Mouse (Mus musculus) myocyte (in vitro differentiated cells): ENCODE data around the gene Eif4e1b.

Experiments used
- E2F4 ChIP-seq: IDR thresholded peaks from one replicate; pipeline ENCODE4 v1.6.1; 2011; ENCODE audit warnings: mild to moderate bottlenecking, control low read depth, moderate library complexity; ENCODE audit not compliant: insufficient read depth
- MAX ChIP-seq: IDR thresholded peaks from one replicate; pipeline ENCODE4 v1.6.1; 2011; ENCODE audit warnings: low read depth, mild to moderate bottlenecking, control low read depth
- POLR2A ChIP-seq: IDR thresholded peaks from one replicate; pipeline ENCODE4 v1.6.1; 2011; ENCODE audit warnings: low read depth, mild to moderate bottlenecking, control low read depth, moderate library complexity; ENCODE audit not compliant: insufficient read length
- TCF12 ChIP-seq: IDR thresholded peaks from one replicate; pipeline ENCODE4 v1.6.1; 2011; ENCODE audit warnings: mild to moderate bottlenecking, control low read depth; ENCODE audit not compliant: poor library complexity, insufficient read depth, severe bottlenecking
- TCF3 ChIP-seq: IDR thresholded peaks from one replicate; pipeline ENCODE4 v1.6.1; 2011; ENCODE audit warnings: low read depth, control low read depth; ENCODE audit not compliant: insufficient read length

GRCm38 (mm10) chr13:54749864-54750411 is 33.9 kb upstream of the Eif4e1b start, which contains the start of gene Gprin1:
- TF ChIP-seq POLR2A (no peak), MAX (no peak), E2F4 (no peak), TCF3 (no peak), TCF12 (no peak)
